Mouse (Mus musculus) MEL (cell line): ENCODE measurements at regions not wholly inside any gene's neighbourhood (a gene's known extent, or its start where the extent isn't known, plus 50 kb on each side); places are given as distances from the start of the nearest gene placed in this dataset.

ENCODE experiments used
- CHD1 ChIP-seq: IDR thresholded peaks from 2 replicates; pipeline ENCODE4 v1.6.1; 2012; ENCODE audit warnings: low read depth, mild to moderate bottlenecking, inconsistent platforms, low read length, improper control_type of control experiment
- CTCF ChIP-seq, 3 experiments: IDR thresholded peaks in 2 of 3; conservative IDR thresholded peaks in 1 of 3; 2 replicates each; pipeline ENCODE4 v1.5.1; 2011 to 2012; ENCODE audit warnings: low read length in 3 of 3, low read depth in 2 of 3, mild to moderate bottlenecking in 2 of 3, improper control_type of control experiment in 1 of 3, inconsistent platforms in 1 of 3, mixed read lengths in 1 of 3, moderate library complexity in 1 of 3; ENCODE audit not compliant: control insufficient read depth in 1 of 3, insufficient read depth in 1 of 3, poor library complexity in 1 of 3, severe bottlenecking in 1 of 3
- EP300 ChIP-seq, 2 experiments: IDR thresholded peaks; 2 replicates each; pipeline ENCODE4 v1.6.1; 2011; ENCODE audit warnings: improper control_type of control experiment in 2 of 2, low read length in 2 of 2, low read depth in 1 of 2, mild to moderate bottlenecking in 1 of 2
- GABPA ChIP-seq: IDR thresholded peaks from 2 replicates; pipeline ENCODE4 v1.6.1; 2012; ENCODE audit warnings: low read depth, mild to moderate bottlenecking, inconsistent platforms, low read length, improper control_type of control experiment, moderate library complexity
- MAZ ChIP-seq: IDR thresholded peaks from 2 replicates; pipeline ENCODE4 v1.6.1; 2012; ENCODE audit warnings: low read depth, mild to moderate bottlenecking, inconsistent platforms, low read length, improper control_type of control experiment
- POLR2A ChIP-seq, 2 experiments: IDR thresholded peaks; 2 replicates each; pipeline ENCODE4 v1.6.1; 2011 to 2012; ENCODE audit warnings: low read length in 2 of 2, mild to moderate bottlenecking in 2 of 2, control low read depth in 1 of 2, improper control_type of control experiment in 1 of 2, low read depth in 1 of 2, moderate library complexity in 1 of 2; ENCODE audit not compliant: control insufficient read depth in 1 of 2, insufficient read depth in 1 of 2, poor library complexity in 1 of 2
- RAD21 ChIP-seq: IDR thresholded peaks from 2 replicates; pipeline ENCODE4 v1.6.1; 2011; ENCODE audit warnings: mild to moderate bottlenecking, low read depth, low read length, improper control_type of control experiment
- TAL1 ChIP-seq: IDR thresholded peaks from 2 replicates; pipeline ENCODE4 v1.6.1; 2012; ENCODE audit warnings: mild to moderate bottlenecking, inconsistent platforms, low read length, moderate library complexity, mixed read lengths
- TBP ChIP-seq: IDR thresholded peaks from 2 replicates; pipeline ENCODE4 v1.8.0; 2011; ENCODE audit warnings: low read depth, low read length, improper control_type of control experiment
- TCF12 ChIP-seq: IDR thresholded peaks from 2 replicates; pipeline ENCODE4 v1.6.1; 2014; ENCODE audit warnings: low read depth, mild to moderate bottlenecking, inconsistent platforms, low read length, improper control_type of control experiment, moderate library complexity
- USF1 ChIP-seq: IDR thresholded peaks from 2 replicates; pipeline ENCODE4 v1.6.1; 2014; ENCODE audit warnings: low read depth, mild to moderate bottlenecking, inconsistent platforms, low read length, improper control_type of control experiment, moderate library complexity
- ZKSCAN1 ChIP-seq: IDR thresholded peaks from 2 replicates; pipeline ENCODE4 v1.6.1; 2012; ENCODE audit warnings: low read depth, mild to moderate bottlenecking, inconsistent platforms, low read length, improper control_type of control experiment, moderate library complexity
- ZNF384 ChIP-seq: IDR thresholded peaks from 2 replicates; pipeline ENCODE4 v1.6.1; 2012; ENCODE audit warnings: low read depth, mild to moderate bottlenecking, inconsistent platforms, low read length, improper control_type of control experiment

GRCm38 (mm10) chr12:65382118-65382791, 156.9 kb downstream of the Wdr20rt start:
- TF ChIP-seq TAL1 (no peak), EP300 (IDR thresholded peaks at IDR 0.05; ENCODE audit: low read depth in 1 of 2, low read length in 2 of 2) (no peak), ZNF384 (no peak), GABPA (no peak), MAZ (no peak), CTCF (IDR thresholded peaks at IDR 0.05 in 2 of 3, conservative IDR thresholded peaks at IDR 0.05 in 1 of 3; ENCODE audit: control insufficient read depth in 1 of 3, insufficient read depth in 1 of 3, low read depth in 2 of 3, low read length in 3 of 3, poor library complexity in 1 of 3, severe bottlenecking in 1 of 3) (no peak), POLR2A (IDR thresholded peaks at IDR 0.05; ENCODE audit: control insufficient read depth in 1 of 2, insufficient read depth in 1 of 2, low read depth in 1 of 2, low read length in 2 of 2, poor library complexity in 1 of 2) (no peak), TCF12 (no peak), ZKSCAN1 (no peak), USF1 (no peak), CHD1 (no peak), TBP (no peak), RAD21 (no peak)
